Mouse (Mus musculus) kidney, adult 18-20 months (tissue): ENCODE data around the gene Mdp1.

Source experiments
- DNase-seq: peaks from one replicate; pipeline ENCODE4 v3.0.0; 2021

Gene Mdp1

DNA sequence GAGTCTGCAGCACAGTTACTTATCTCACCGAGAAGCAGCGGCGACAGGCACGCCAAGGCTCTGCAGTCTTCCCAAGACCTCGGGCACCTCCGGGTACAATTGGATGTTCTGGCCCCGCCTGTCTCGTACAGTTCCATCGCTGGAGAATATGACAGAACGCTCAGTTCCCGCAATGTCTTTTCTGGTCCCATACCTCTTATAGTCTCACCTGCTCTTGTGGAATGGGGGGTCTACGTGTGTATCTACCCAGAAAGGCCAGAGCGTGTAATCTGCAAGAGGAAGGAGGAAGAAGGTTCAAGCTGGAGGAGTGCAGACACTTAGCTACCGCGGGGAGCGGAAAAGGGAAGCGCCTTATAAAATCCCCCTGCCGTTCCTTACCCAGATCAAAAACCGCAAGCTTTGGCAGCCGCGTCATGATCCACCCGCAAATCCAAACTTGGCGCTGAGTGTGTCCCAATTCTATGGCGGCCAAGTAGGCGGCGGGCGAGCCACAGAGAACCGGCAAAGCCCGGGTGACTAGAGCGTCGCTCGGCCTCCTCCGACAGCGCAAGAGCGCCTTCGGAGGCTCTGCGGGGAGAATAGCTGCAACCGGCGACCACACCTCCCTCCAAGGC, at the start of gene Mdp1:
Gene Mdp1 (minus strand): TSS at position 549 of the 614 bp plus-strand sequence.
- DNase-seq: peak; percentile 80

DNA sequence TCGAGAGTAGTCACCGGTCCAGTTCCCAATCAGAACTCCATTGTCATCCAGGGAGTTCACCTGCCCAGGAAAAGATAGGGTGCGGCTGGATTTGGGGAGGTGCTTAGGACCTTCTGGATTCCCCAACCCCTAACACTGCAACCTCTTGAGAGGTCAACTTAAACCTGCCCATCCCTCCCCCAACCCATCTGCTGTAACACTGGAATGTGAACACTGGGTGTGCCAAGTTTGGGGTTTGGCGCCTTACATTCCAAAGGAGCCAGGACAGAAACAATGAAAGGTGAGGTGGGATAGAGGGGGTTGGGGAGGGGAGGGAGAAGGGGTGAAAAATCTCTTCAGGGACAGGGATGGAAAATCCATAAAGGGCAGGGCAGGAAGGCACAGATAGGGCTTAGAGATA, 49.2 kb upstream of the Mdp1 start:
- DNase-seq: no peak

GRCm38 (mm10) chr14:55707397-55707796, 47.1 kb upstream of the Mdp1 start:
- no peak for DNase-seq

DNA sequence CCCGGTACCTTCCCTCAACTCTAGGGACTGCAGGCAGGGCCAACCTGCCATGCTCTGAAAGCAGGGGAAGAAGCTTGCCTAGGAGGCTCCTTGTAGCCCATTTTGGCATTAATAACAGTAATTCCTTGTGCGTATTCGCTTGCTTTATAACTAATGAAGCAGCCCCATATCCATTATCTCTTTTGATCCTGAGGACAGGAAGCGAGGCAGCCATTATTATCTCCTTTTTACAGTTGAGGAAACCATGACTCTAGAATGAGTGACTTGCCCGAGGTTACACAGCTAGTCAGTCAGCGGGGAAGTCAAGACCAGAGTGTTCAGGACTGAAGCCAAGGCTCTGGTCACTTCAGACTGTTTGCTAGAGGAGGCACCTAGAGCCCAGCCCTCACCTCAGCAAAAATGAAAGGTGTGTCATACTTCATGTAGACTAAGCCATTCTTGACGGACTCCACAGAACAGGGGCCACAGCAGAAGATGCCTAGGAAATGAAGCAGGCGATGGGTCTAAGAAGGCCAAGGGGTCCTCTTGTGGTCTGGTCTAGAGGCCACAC, 45.8 kb upstream of the Mdp1 start:
- no peak for DNase-seq

GRCm38 (mm10) chr14:55702761-55703160, 42.5 kb upstream of the Mdp1 start:
- DNase-seq: no peak

- no peak for DNase-seq
Observed at GRCm38 (mm10) chr14:55701131-55701530, 40.8 kb upstream of the Mdp1 start.

DNA sequence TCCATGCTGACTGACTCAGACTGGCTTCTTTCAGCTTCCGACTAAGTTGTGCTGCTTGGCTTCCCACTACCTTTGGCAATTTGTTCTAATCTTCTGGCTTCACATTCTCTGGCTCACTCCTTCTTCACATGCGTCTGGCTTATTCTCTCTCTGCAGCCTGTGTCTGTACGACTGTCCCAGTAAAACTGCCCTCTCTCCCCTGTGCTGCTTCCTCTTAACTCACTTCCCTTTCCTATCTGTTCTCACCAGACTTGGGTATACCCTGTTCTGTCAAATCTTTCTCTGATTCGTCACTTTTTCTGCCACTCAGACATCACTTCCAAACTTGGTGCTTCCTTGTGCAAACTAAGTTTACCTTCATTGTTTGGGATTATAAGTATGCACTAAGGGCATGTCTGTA, 36.9 kb upstream of the Mdp1 start:
- no peak for DNase-seq

DNA sequence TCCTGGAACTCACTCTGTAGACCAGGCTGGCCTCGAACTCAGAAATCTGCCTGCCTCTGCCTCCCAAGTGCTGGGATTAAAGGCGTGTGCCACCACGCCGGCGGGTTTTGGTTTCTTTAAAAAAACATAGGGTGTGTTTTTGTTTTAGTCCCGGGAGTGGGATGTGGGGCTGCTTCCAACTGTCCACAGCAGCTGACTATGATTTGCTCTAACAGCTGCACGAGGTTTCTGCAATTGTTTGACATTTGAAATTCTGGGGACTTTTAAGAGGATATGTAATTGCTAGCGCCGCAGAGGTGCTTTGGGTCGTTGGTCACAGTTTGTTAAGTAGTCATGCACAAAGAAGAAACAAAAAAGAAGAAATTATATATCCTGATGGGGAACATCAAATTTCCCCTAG, 29.1 kb upstream of the Mdp1 start:
- no peak for DNase-seq

GRCm38 (mm10) chr14:55682118-55682493, 21.8 kb upstream of the Mdp1 start:
- DNase-seq: no peak

DNA sequence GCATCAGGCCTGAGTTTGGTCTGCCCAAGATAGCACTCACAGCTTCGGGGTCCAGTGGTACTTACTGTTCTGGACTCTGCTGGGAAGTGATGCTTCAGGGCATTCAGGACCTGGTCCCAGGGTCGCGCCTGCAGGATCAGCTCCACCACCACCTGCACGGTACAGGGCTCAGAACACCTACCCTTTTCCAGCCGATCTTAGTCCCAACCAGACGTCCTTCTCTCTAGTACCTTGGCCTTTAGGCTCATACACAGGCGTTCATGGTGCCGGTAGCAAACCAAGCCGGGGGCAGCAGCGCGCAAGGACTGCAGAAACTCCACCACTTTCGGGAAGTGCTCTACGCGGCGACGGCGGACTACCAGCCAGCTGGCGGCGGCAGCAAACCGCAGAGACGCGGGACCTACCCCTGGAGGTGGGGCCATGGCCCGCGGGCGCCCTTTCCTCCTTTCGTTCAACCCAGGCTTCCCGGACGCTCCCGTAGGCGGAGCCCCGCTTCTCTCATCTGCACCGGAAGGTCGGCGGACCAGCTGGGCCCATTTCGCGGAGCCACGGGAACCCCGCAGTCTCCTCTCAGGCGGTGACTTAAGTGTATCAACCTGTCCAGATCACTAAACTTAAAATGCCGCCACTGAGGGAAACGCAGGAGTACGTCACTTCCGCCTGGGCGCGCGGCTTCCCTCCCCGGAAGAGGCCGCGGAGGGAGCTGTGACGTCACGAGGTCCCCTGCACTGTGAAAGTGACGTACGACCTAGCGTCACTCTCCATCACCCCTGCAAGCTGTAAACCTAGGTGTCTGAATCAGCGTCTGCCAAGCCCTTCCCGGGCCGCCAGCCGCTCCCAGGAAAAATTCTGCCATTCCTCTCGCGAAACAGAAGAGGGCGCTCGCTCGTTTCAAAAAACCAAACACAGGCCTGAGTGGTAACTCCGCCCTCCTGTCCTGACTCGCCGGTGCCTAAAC, 21.1 kb upstream of the Mdp1 start, which contains the start of gene Tinf2:
Gene Tinf2 (minus strand): TSS at position 661 of the 958 bp plus-strand sequence.
- peak; percentile 95 for DNase-seq

GRCm38 (mm10) chr14:55677615-55678014, 17.3 kb upstream of the Mdp1 start:
- DNase-seq: no peak

DNA sequence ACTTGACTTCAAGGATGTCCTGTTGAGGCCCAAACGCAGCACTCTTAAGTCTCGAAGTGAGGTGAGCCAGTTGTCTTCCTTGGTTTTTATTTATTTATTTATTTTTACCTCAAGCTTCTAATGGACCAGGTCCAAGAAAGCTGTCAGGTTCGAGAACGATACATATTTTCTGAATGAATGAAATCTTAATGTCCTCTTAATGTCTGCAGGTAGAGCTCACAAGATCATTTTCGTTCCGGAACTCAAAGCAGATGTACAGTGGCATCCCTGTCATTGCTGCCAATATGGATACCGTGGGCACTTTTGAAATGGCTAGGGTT, 12.4 kb upstream of the Mdp1 start:
- no peak for DNase-seq

DNA sequence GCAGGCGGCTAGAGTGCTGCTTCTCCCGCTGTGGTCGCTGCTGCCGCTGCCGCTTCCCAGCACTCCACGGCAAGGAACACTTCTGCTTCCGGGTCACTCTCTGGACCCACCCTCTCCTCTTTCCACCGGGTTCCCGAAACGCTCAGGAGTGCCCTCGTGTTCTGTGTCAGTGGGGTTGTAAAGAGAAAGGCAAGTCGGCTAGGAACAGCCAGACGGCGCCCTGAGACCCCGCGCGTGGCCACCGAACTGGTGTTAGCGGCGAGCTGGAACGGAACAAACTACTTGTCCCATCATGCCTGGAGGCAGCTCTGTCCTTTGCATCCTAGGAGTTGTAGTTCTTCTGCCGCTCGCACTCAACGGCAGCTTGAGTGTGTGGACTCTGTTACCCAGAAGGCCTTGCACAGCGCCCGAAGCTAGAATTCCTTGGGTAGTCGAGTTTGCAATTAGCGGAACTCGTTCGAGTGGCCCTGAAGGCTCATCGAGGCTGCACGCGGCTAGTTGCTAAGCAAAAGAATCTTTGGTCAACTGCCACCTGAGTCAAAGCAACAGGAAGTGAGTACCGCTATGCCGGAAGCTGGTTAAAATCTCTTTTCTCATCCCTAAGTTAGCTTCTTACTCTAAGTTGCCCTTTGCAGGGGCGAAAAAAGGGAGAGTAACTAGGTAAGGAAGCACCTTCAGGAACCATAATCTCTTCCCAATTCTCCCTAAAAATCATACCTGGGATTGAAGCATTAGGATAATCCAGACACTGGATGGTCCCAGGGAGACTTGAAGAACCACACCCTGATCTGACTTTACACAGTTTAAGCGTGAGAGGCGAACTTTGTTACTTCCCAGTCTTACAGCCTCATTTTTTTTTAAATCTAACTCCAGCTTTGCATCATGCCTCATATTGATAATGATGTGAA, 11.8 kb upstream of the Mdp1 start, which contains the start of the genes Gmpr2 and Nedd8:
Gene Gmpr2 (plus strand): TSS at position 109 of the 908 bp plus-strand sequence.
Gene Nedd8 (minus strand): TSS at position 292 of the 908 bp plus-strand sequence.
- DNase-seq: peak; percentile 95

- no peak for DNase-seq
Observed at GRCm38 (mm10) chr14:55671486-55671832, 11.2 kb upstream of the Mdp1 start.

DNA sequence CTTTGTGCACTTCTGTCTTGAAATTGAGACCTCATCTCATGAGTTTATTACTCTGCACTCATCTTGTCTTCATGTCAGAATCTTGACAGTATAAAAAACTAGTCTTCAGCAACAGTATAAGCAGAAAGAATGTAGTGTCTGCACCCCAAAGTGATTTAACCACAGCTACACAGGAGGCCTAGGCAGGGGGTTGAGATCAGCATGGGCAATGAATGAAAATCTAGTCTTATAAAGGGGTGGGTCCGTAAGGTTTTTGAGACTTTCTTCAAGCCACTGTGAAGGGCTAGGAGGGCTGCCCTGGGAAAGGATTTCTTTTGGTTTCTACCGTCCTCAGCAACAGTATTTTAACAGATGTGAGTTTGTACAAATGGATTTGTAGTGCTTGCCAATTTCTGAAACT, 328 bp upstream of the Mdp1 start:
- DNase-seq: no peak

DNA sequence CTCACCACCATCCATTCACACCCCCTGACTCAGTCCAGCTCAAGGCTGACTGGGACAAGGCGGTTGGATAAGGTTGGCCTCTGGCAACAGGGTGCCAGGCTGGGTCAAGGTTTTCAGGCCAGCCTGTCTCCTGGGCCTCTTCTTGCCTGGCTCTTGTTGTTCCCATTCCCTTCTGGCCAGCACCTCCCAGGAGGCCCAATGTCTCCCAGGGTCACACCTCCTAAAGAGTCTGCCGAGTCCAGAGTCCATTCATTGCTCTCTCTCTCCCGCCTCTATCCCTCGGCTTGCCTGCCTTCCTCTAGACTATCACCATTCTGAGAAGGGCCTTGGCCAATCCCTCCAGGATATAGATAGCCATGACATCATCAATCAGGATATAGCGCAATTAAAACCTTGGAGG, 2.3 kb downstream of the Mdp1 start:
- peak; percentile 51 for DNase-seq

DNA sequence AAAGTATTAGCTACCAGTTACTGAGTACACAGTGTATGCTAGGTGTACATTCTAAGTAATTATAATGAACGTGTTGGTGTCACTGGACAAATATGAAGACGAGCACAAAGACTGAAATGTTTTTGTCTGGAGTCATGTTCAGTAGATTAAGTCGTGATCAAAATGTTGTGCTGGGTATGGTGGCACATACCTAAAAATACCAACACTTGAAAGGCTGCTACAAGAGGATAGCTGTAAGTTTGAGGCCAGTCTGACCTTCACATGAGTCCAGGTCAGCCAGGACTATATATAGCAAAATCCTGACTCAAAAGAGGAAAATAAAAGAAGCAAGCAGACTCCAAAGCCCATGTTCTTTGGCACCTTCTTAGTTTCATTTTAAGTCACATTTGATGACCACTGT, 3.4 kb downstream of the Mdp1 start:
- no peak for DNase-seq

DNA sequence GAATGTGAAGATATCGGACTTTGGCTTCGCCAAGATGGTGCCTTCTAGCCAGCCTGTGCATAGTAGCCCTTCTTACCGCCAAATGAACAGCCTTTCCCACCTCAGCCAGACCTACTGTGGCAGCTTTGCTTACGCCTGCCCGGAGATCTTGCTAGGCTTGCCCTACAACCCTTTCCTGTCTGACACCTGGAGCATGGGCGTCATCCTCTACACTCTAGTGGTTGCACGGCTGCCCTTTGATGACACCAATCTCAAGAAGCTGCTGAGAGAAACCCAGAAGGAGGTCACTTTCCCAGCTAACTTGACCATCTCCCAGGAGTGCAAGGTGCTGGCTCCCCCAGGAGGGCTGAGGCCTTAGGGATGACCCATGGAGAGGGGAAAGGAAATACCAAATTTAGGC, 8.8 kb downstream of the Mdp1 start:
- DNase-seq: no peak

GRCm38 (mm10) chr14:55649884-55650283, 10.4 kb downstream of the Mdp1 start, which contains the start of gene Tssk4:
TSS of gene Tssk4 (plus strand) at chr14:55650184.
- no peak for DNase-seq

DNA sequence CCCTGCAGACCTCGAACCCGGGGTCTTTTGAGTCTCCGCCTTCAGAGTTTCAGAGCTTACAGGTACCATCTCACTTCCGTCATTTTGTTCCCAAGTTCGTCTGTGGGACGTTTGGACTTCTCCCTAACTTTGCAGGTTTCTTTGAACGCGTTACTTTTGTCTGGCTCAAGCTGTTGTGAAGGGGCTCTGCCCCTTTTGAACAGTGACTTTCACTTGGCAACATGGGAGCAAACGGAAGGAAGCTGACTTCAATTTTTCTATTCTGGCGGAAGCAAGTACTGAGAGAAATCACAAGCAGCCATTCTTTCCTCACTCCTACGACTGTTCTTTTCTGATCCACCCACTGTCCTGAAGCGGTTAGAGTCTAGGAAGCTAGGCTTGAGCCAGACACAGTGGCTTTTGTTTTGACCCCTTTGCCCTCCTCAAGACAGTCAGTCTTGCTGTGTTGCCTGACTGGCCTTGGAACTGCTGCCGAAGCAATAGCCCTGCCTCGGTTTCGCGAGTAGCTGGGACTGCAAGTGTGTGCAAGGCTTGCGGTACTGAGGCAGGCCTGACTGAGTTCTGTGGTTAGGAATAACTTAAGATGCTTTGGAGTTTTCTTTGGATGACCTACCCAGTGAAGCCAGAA, 15.9 kb downstream of the Mdp1 start:
- peak; percentile 12 for DNase-seq

GRCm38 (mm10) chr14:55643060-55643907, 17.0 kb downstream of the Mdp1 start, which contains the start of gene Tm9sf1:
TSS of gene Tm9sf1 (minus strand) at chr14:55643806.
- DNase-seq: peak; percentile 95
